Mouse (Mus musculus) 3134 (cell line): ENCODE results near the gene Haus3.

Experiments used
- DNase-seq: peaks from one replicate; pipeline ENCODE4 v3.0.0-alpha.2; 2011; ENCODE audit warnings: low spot score; ENCODE audit not compliant: insufficient read length; ENCODE audit errors: extremely low read depth

Gene Haus3

GRCm38 (mm10) chr5:34132731-34133130 lies 36.6 kb downstream of the Haus3 start:
- DNase-seq, result no peak

- DNase-seq, result no peak
Measured at GRCm38 (mm10) chr5:34124131-34124530, 45.2 kb downstream of the Haus3 start.

- no peak for DNase-seq
Measured at GRCm38 (mm10) chr5:34119121-34119856, 50.0 kb downstream of the Haus3 start.

GRCm38 (mm10) chr5:34105681-34106080 lies 63.6 kb downstream of the Haus3 start:
- no peak for DNase-seq
